Mouse (Mus musculus): ENCODE data around the gene Mdh2. TPM values are rescaled to one million over a fixed set of nuclear protein-coding genes. Genes with fewer than 3 reads are reported as not detected.

Mdh2 gene
- total and polyA plus RNA-seq, 2 experiments from 2014 or later, result 115 to 665 TPM

DNA sequence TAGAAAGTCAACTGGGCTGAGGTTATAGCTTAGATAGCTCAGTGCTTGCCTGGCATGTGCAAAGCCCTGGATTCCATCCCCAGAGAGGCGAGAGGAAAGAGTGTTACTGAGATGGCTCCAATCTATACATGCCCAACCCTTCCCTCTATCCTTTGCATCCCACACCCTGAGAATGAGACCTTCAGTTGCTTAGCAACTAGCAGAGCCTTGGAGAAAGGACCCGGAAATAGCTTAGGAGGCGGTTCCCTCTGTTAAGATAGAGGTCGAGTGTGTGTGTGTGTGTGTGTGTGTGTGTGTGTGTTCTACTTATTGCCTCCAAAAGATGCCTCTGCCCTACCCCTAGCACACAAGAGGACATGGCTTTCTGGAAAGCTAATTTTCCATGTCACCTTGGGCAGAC lies 54.4 kb downstream of the Mdh2 start:
- WGBS, result 19% methylated on average over 4 of the region's 4 CpGs
- DNase-seq, result peak; percentile 70

DNA sequence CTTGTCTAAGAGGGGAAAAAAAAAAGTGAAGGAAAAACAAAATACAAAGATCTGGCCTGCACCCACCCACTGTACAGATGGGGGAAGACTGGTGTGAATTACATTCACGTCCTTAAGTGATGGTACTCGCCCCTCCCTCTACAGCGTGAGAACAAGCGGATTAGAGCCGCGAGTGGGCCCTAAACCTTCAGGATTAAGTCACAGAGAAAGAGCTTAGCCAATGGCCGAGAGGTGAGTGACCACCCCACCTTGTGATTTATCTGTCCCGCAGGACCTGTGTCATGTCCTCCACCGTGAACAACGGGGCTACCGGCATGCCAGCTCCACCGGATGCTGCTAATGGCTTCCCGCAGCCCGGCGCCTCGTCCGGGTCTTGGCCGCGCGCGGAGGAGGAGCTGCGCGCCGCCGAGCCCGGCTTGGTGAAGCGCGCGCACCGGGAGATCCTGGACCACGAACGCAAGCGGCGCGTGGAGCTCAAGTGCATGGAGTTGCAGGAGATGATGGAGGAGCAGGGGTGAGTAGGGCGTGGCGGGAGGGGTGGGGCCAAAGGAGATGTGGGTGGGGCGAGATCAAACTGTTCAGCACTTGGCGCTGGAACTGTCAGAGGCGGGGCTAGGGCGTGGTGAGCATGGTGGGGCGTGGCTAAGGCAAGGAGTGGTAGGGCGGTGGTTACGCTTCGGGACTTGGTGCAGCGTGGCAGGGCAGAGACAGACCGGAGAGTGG lies 56.6 kb downstream of the Mdh2 start:
- no peaks in the 10 kb centered on the region for H3K36me3 ChIP-seq (ENCODE audit: insufficient read depth)

More for the DNA sequence above, 54.4 kb downstream of the Mdh2 start:
- Histone ChIP-seq H3K36me3 (ENCODE audit: insufficient read depth) (no peaks in the 10 kb centered on the region), H3K4me3 (ENCODE audit: low read depth, low read length) (no peak overlapping the region), H3K4me1 (ENCODE audit: insufficient read depth) (peaks cover 6% of the 10 kb centered on the region; the same call in 1 of the 2 replicates), H3K27ac (ENCODE audit: low read depth, low read length) (peak overlapping the region; percentile 76), H3K4me2 (ENCODE audit: low read depth) (no peak overlapping the region), H3K27me3 (ENCODE audit: insufficient read depth, low read length) (no peaks in the 10 kb centered on the region), H3K9ac (no peak overlapping the region), H3K9me3 (ENCODE audit: low read length) (no peaks in the 10 kb centered on the region)
- TF ChIP-seq CTCF (IDR thresholded peaks at IDR 0.05; ENCODE audit: low read depth), result no peak
- peak; percentile 74 for ATAC-seq

DNA sequence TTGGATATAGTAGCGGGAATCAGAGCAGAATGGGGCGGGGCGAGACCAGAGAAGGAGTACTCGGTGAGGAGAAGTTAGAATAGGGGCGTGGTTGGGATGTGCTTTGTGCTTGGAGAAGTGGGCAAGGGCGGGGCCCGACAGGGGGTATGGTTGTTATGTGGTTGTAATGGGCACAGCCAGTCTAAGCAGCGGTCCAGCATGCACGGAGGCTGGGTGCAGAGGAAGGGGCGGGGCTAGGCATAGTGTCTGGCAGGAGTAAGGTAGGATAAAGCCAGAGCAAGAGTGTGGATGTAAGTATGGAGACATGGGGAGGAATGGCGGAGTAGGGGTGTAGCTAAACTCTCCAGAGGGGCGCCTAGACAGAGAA lies 57.2 kb downstream of the Mdh2 start:
- Histone ChIP-seq H3K9ac (peak overlapping the region; percentile 59), H3K27me3 (ENCODE audit: insufficient read depth, low read length) (no peaks in the 10 kb centered on the region), H3K36me3 (ENCODE audit: insufficient read depth) (peaks cover 3% of the 10 kb centered on the region; the same call in 1 of the 2 replicates), H3K9me3 (ENCODE audit: low read length) (no peaks in the 10 kb centered on the region), H3K4me2 (ENCODE audit: low read depth) (peak overlapping the region; percentile 85), H3K4me3 (ENCODE audit: low read depth, low read length) (peak overlapping the region; percentile 48), H3K4me1 (ENCODE audit: insufficient read depth) (peaks cover 6% of the 10 kb centered on the region; the same call in 1 of the 2 replicates), H3K27ac (ENCODE audit: low read depth, low read length) (peak overlapping the region; percentile 83)
- no peak for TF ChIP-seq CTCF (IDR thresholded peaks at IDR 0.05; ENCODE audit: low read depth)
- DNase-seq (no peak), ATAC-seq (peak; percentile 35; the same call in 1 of the 2 replicates)
- WGBS, result 6% methylated on average over 12 of the region's 12 CpGs

More for the DNA sequence above, 56.6 kb downstream of the Mdh2 start:
- no peaks in the 10 kb centered on the region for H3K27me3 ChIP-seq (ENCODE audit: insufficient read depth, low read length)
- ATAC-seq, result peak; percentile 87
- peak overlapping the region; percentile 83 for H3K27ac ChIP-seq (ENCODE audit: low read depth, low read length)
- TF ChIP-seq CTCF (IDR thresholded peaks at IDR 0.05; ENCODE audit: low read depth), result no peak
- DNase-seq, result peak; percentile 92
- H3K9me3 ChIP-seq (ENCODE audit: low read length), result no peaks in the 10 kb centered on the region
- H3K4me2 ChIP-seq (ENCODE audit: low read depth), result peak overlapping the region; percentile 85
- H3K9ac ChIP-seq, result peak overlapping the region; percentile 59
- WGBS, result 1% methylated on average over 47 of the region's 47 CpGs
- peak overlapping the region; percentile 48 for H3K4me3 ChIP-seq (ENCODE audit: low read depth, low read length)
- H3K4me1 ChIP-seq (ENCODE audit: insufficient read depth), result peaks cover 6% of the 10 kb centered on the region; the same call in 1 of the 2 replicates

DNA sequence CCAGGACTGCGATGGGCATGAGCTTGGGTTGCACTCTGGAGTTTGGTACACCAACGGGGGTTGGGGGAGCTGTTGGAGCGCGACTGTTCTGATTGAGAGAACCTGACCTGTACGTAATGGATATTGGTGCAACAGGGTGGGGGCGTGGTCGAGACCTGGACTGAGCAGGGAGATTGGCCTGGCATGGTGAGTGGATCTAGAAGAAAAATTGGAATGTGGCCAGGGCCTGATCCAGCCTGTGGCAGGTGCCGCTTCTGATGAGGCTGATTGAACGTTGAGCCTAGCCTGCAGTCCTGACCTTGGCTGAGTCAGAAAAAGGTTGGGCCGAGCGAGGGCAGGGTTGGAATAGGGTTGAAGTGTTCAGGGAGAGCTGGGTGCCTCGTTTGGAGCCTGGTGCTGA lies 57.7 kb downstream of the Mdh2 start:
- TF ChIP-seq CTCF (IDR thresholded peaks at IDR 0.05; ENCODE audit: low read depth), result no peak
- no peak for DNase-seq
- peak overlapping the region; percentile 83; the same call in 1 of the 2 replicates for H3K27ac ChIP-seq (ENCODE audit: low read depth, low read length)
- peak overlapping the region; percentile 85 for H3K4me2 ChIP-seq (ENCODE audit: low read depth)
- 21% methylated on average over 12 of the region's 12 CpGs for whole genome bisulfite sequencing
- ATAC-seq, result no peak
- peak overlapping the region; percentile 48 for H3K4me3 ChIP-seq (ENCODE audit: low read depth, low read length)
- no peaks in the 10 kb centered on the region for H3K9me3 ChIP-seq (ENCODE audit: low read length)
- peaks cover 6% of the 10 kb centered on the region; the same call in 1 of the 2 replicates for H3K4me1 ChIP-seq (ENCODE audit: insufficient read depth)
- H3K36me3 ChIP-seq (ENCODE audit: insufficient read depth), result peaks cover 6% of the 10 kb centered on the region; the same call in 1 of the 2 replicates
- no peaks in the 10 kb centered on the region for H3K27me3 ChIP-seq (ENCODE audit: insufficient read depth, low read length)
- peak overlapping the region; percentile 59 for H3K9ac ChIP-seq

Small RNA genes within 50 kb of the gene (microRNA-seq; reads per million reads assigned to microRNA genes)
- gene Gm23268 (0 reads per million in 2 experiments), gene Mir7034 (0 to 0.37 reads per million in 2 experiments)

Other genes starting within 250 kb of the Mdh2 start
- gene Hip1, start 233.4 kb upstream of the Mdh2 start, total RNA-seq (2014; rRNA removed), result 73.6 and 91.1 TPM in 2 replicates
- 12.9 and 22.5 TPM in 2 replicates for gene Hip1, start 233.4 kb upstream of the Mdh2 start, polyA plus RNA-seq (2015; fragmentation: Nextera tagmentation; extraction: Ambion mirVana)
- gene Ccl26, start 214.9 kb upstream of the Mdh2 start, total RNA-seq (2014; rRNA removed), result not detected in 2 replicates
- not detected in 2 replicates for gene Ccl26, start 214.9 kb upstream of the Mdh2 start, polyA plus RNA-seq (2015; fragmentation: Nextera tagmentation; extraction: Ambion mirVana)
- gene Ccl24, start 205.4 kb upstream of the Mdh2 start, total RNA-seq (2014; rRNA removed), result 0.62 and 2.4 TPM in 2 replicates
- 2.4 and 2.7 TPM in 2 replicates for gene Ccl24, start 205.4 kb upstream of the Mdh2 start, polyA plus RNA-seq (2015; fragmentation: Nextera tagmentation; extraction: Ambion mirVana)
- gene Rhbdd2, start 145.9 kb upstream of the Mdh2 start, total RNA-seq (2014; rRNA removed), result 16.5 and 19.0 TPM in 2 replicates
- gene Rhbdd2, start 145.9 kb upstream of the Mdh2 start, polyA plus RNA-seq (2015; fragmentation: Nextera tagmentation; extraction: Ambion mirVana), result 97.4 and 120 TPM in 2 replicates
- 78.5 and 89.5 TPM in 2 replicates for gene Por, start 108.4 kb upstream of the Mdh2 start, total RNA-seq (2014; rRNA removed)
- gene Por, start 108.4 kb upstream of the Mdh2 start, polyA plus RNA-seq (2015; fragmentation: Nextera tagmentation; extraction: Ambion mirVana), result 76.7 and 96.1 TPM in 2 replicates
- 42.7 and 49.1 TPM in 2 replicates for gene Tmem120a, start 34.0 kb upstream of the Mdh2 start, total RNA-seq (2014; rRNA removed)
- 111 and 126 TPM in 2 replicates for gene Tmem120a, start 34.0 kb upstream of the Mdh2 start, polyA plus RNA-seq (2015; fragmentation: Nextera tagmentation; extraction: Ambion mirVana)
- 0.29 and 0.54 TPM in 2 replicates for gene Styxl1, start 95 bp upstream of the Mdh2 start, total RNA-seq (2014; rRNA removed)
- 0.25 and 1.0 TPM in 2 replicates for gene Styxl1, start 95 bp upstream of the Mdh2 start, polyA plus RNA-seq (2015; fragmentation: Nextera tagmentation; extraction: Ambion mirVana)
- 60.2 and 70.5 TPM in 2 replicates for gene Srrm3, start 28.4 kb downstream of the Mdh2 start, total RNA-seq (2014; rRNA removed)
- 39.4 and 44.6 TPM in 2 replicates for gene Srrm3, start 28.4 kb downstream of the Mdh2 start, polyA plus RNA-seq (2015; fragmentation: Nextera tagmentation; extraction: Ambion mirVana)
- 9.8 and 11.5 TPM in 2 replicates for gene Hspb1, start 109.4 kb downstream of the Mdh2 start, total RNA-seq (2014; rRNA removed)
- gene Hspb1, start 109.4 kb downstream of the Mdh2 start, polyA plus RNA-seq (2015; fragmentation: Nextera tagmentation; extraction: Ambion mirVana), result 9.2 and 11.2 TPM in 2 replicates
- gene Ywhag, start 156.1 kb downstream of the Mdh2 start, total RNA-seq (2014; rRNA removed), result 220 and 286 TPM in 2 replicates
- gene Ywhag, start 156.1 kb downstream of the Mdh2 start, polyA plus RNA-seq (2015; fragmentation: Nextera tagmentation; extraction: Ambion mirVana), result 603 and 867 TPM in 2 replicates
- 6.5 and 7.0 TPM in 2 replicates for gene Ssc4d, start 196.1 kb downstream of the Mdh2 start, total RNA-seq (2014; rRNA removed)
- gene Ssc4d, start 196.1 kb downstream of the Mdh2 start, polyA plus RNA-seq (2015; fragmentation: Nextera tagmentation; extraction: Ambion mirVana), result 2.5 and 4.0 TPM in 2 replicates
- gene Zp3, start 201.6 kb downstream of the Mdh2 start, total RNA-seq (2014; rRNA removed), result 0.14 TPM in 1 of 2 replicates, not detected in the other
- 0.14 and 0.23 TPM in 2 replicates for gene Zp3, start 201.6 kb downstream of the Mdh2 start, polyA plus RNA-seq (2015; fragmentation: Nextera tagmentation; extraction: Ambion mirVana)
- 19.5 and 25.3 TPM in 2 replicates for gene Dtx2, start 216.3 kb downstream of the Mdh2 start, total RNA-seq (2014; rRNA removed)
- 17.6 and 20.0 TPM in 2 replicates for gene Dtx2, start 216.3 kb downstream of the Mdh2 start, polyA plus RNA-seq (2015; fragmentation: Nextera tagmentation; extraction: Ambion mirVana)

Data from forebrain, postnatal 0 days (tissue).